Mouse (Mus musculus) liver, embryonic 11.5 days (tissue): ENCODE measurements around the gene Rin3. TPM values are rescaled to one million over a fixed set of nuclear protein-coding genes. Genes with fewer than 3 reads are reported as not detected.

Experiments
- ATAC-seq: fragments of 200-750 bp; cut with Nextera tagmentation; replicated peaks from 2 replicates; pipeline ENCODE4 v1.8.0; 2017; ENCODE audit warnings: moderate number of reproducible peaks, mild to moderate bottlenecking, moderate TSS enrichment, moderate library complexity; ENCODE audit not compliant: low FRiP score
- DNase-seq: peaks from one replicate; pipeline ENCODE4 v3.0.0-alpha.2; 2017; ENCODE audit warnings: low spot score
- H3K27ac ChIP-seq: fragments of 300-500 bp; sonication (generic); 2 replicates; pipeline ENCODE4 v1.5.1; 2014; ENCODE audit warnings: mild to moderate bottlenecking, low read depth, low read length, control low read depth
- H3K27me3 ChIP-seq: fragments of 300-500 bp; sonication (generic); replicated peaks from 2 replicates; pipeline ENCODE4 v1.6.1; 2014; ENCODE audit warnings: low read length, mixed read lengths; ENCODE audit not compliant: control insufficient read depth, insufficient read depth
- H3K36me3 ChIP-seq: fragments of 300-500 bp; sonication (generic); 2 replicates; pipeline ENCODE4 v1.6.1; 2014; ENCODE audit warnings: mild to moderate bottlenecking, low read length, moderate library complexity, mixed read lengths; ENCODE audit not compliant: control insufficient read depth, insufficient read depth
- H3K4me1 ChIP-seq: fragments of 300-500 bp; sonication (generic); replicated peaks from 2 replicates; pipeline ENCODE4 v1.6.1; 2014; ENCODE audit warnings: low read length, mixed read lengths; ENCODE audit not compliant: control insufficient read depth, insufficient read depth
- H3K4me2 ChIP-seq: fragments of 300-500 bp; sonication (generic); 2 replicates; pipeline ENCODE4 v1.6.1; 2014; ENCODE audit warnings: mild to moderate bottlenecking, control low read depth, moderate library complexity
- H3K4me3 ChIP-seq: fragments of 300-500 bp; sonication (generic); 2 replicates; pipeline ENCODE4 v1.5.1; 2014; ENCODE audit warnings: low read depth, low read length, control low read depth
- H3K9ac ChIP-seq: fragments of 300-500 bp; sonication (generic); 2 replicates; pipeline ENCODE4 v1.6.1; 2014; ENCODE audit warnings: low read depth, low read length, control low read depth
- H3K9me3 ChIP-seq: fragments of 300-500 bp; sonication (generic); 2 replicates; pipeline ENCODE4 v1.6.1; 2016; ENCODE audit warnings: low read length, inconsistent platforms, mixed read lengths; ENCODE audit not compliant: control insufficient read depth
- WGBS: fragments of 180-500 bp; shearing (Covaris S2); extraction: QIAGEN DNeasy Blood & Tissue Kit; methylation state at CpG from one replicate; pipeline ENCODE4 v1.1.7; 2014; 5-methylcytosine and 5-hydroxymethylcytosine counted together
- polyA plus RNA-seq: library from polyadenylated mRNA; unstranded; fragments of >200 nt; fragmentation: Nextera tagmentation; extraction: Ambion mirVana; gene quantifications from 2 replicates; pipeline ENCODE4 v1.2.1, GENCODE M21; 2014

The Rin3 gene
- polyA plus RNA-seq, 1 experiment from 2014 or later, result 12.9 TPM

GRCm38 (mm10) chr12:102340471-102340870 is 57.6 kb downstream of the Rin3 start:
- ATAC-seq, result no peak
- H3K36me3 ChIP-seq, result no peaks in the 10 kb centered on the region

GRCm38 (mm10) chr12:102342147-102342546 is 59.3 kb downstream of the Rin3 start:
- Histone ChIP-seq H3K36me3 (no peaks in the 10 kb centered on the region), H3K27me3 (no peaks in the 10 kb centered on the region), H3K4me1 (no peaks in the 10 kb centered on the region; the same call in 1 of the 2 replicates), H3K4me3 (no peak overlapping the region), H3K9ac (no peak overlapping the region), H3K27ac (no peak overlapping the region), H3K4me2 (no peak overlapping the region), H3K9me3 (no peaks in the 10 kb centered on the region)
- WGBS, result 62% methylated on average over 2 of the region's 2 CpGs
- DNase-seq (no peak), ATAC-seq (no peak)

More at GRCm38 (mm10) chr12:102340471-102340870, 57.6 kb downstream of the Rin3 start:
- H3K27me3 ChIP-seq, result no peaks in the 10 kb centered on the region
- H3K4me3 ChIP-seq, result no peak overlapping the region
- H3K9me3 ChIP-seq, result no peaks in the 10 kb centered on the region
- no peak for DNase-seq
- 89% methylated on average over 6 of the region's 6 CpGs for WGBS
- no peaks in the 10 kb centered on the region; the same call in 1 of the 2 replicates for H3K4me1 ChIP-seq
- no peak overlapping the region for H3K9ac ChIP-seq
- H3K27ac ChIP-seq, result no peak overlapping the region
- no peak overlapping the region for H3K4me2 ChIP-seq

- DNase-seq (no peak), ATAC-seq (no peak)
- Histone ChIP-seq H3K27me3 (no peaks in the 10 kb centered on the region), H3K9ac (no peak overlapping the region), H3K36me3 (no peaks in the 10 kb centered on the region), H3K4me3 (no peak overlapping the region), H3K4me1 (no peaks in the 10 kb centered on the region; the same call in 1 of the 2 replicates), H3K4me2 (no peak overlapping the region), H3K27ac (no peak overlapping the region), H3K9me3 (no peaks in the 10 kb centered on the region)
- 76% methylated on average over 3 of the region's 3 CpGs for WGBS
These were observed 59.8 kb downstream of the Rin3 start for GRCm38 (mm10) chr12:102342602-102343001.

GRCm38 (mm10) chr12:102345031-102345815 is 62.4 kb downstream of the Rin3 start:
- H3K4me3 ChIP-seq, result no peak overlapping the region
- H3K4me2 ChIP-seq, result no peak overlapping the region
- no peaks in the 10 kb centered on the region for H3K27me3 ChIP-seq
- DNase-seq (no peak), ATAC-seq (no peak)
- H3K9ac ChIP-seq, result no peak overlapping the region
- 72% methylated on average over 14 of the region's 14 CpGs for WGBS
- no peaks in the 10 kb centered on the region for H3K9me3 ChIP-seq
- H3K27ac ChIP-seq, result no peak overlapping the region
- H3K4me1 ChIP-seq, result no peaks in the 10 kb centered on the region; the same call in 1 of the 2 replicates
- no peaks in the 10 kb centered on the region for H3K36me3 ChIP-seq

- H3K9me3 ChIP-seq, result no peaks in the 10 kb centered on the region
- H3K9ac ChIP-seq, result no peak overlapping the region
- DNase-seq (no peak), ATAC-seq (no peak)
- H3K27ac ChIP-seq, result no peak overlapping the region
- H3K4me3 ChIP-seq, result no peak overlapping the region
- no peaks in the 10 kb centered on the region; the same call in 1 of the 2 replicates for H3K4me1 ChIP-seq
- H3K36me3 ChIP-seq, result no peaks in the 10 kb centered on the region
- WGBS, result 15% methylated on average over 1 of the region's 1 CpGs
- no peaks in the 10 kb centered on the region for H3K27me3 ChIP-seq
- H3K4me2 ChIP-seq, result no peak overlapping the region
These were observed 63.7 kb downstream of the Rin3 start for GRCm38 (mm10) chr12:102346507-102346906.

- no peak overlapping the region for H3K27ac ChIP-seq
These were observed 65.6 kb downstream of the Rin3 start for GRCm38 (mm10) chr12:102348447-102348846.

GRCm38 (mm10) chr12:102350997-102351396 is 68.1 kb downstream of the Rin3 start:
- H3K27me3 ChIP-seq, result no peaks in the 10 kb centered on the region
- H3K27ac ChIP-seq, result no peak overlapping the region
- ATAC-seq (no peak), DNase-seq (no peak)
- H3K9me3 ChIP-seq, result no peaks in the 10 kb centered on the region
- H3K36me3 ChIP-seq, result no peaks in the 10 kb centered on the region; the same call in 1 of the 2 replicates
- H3K4me1 ChIP-seq, result peaks cover 4% of the 10 kb centered on the region
- no peak overlapping the region for H3K9ac ChIP-seq
- WGBS, result 61% methylated on average over 1 of the region's 1 CpGs
- H3K4me3 ChIP-seq, result no peak overlapping the region
- no peak overlapping the region for H3K4me2 ChIP-seq

More at GRCm38 (mm10) chr12:102348447-102348846, 65.6 kb downstream of the Rin3 start:
- H3K36me3 ChIP-seq, result no peaks in the 10 kb centered on the region; the same call in 1 of the 2 replicates
- ATAC-seq (no peak), DNase-seq (no peak)
- H3K4me2 ChIP-seq, result no peak overlapping the region
- H3K9ac ChIP-seq, result no peak overlapping the region
- 93% methylated on average over 6 of the region's 6 CpGs for WGBS
- H3K4me1 ChIP-seq, result no peaks in the 10 kb centered on the region
- H3K9me3 ChIP-seq, result no peaks in the 10 kb centered on the region
- no peaks in the 10 kb centered on the region for H3K27me3 ChIP-seq
- H3K4me3 ChIP-seq, result no peak overlapping the region

GRCm38 (mm10) chr12:102354126-102354984 is 71.5 kb downstream of the Rin3 start:
- H3K36me3 ChIP-seq, result peaks cover 7% of the 10 kb centered on the region; the same call in 1 of the 2 replicates
- no peak for DNase-seq
- H3K4me1 ChIP-seq, result peaks cover 4% of the 10 kb centered on the region
- no peaks in the 10 kb centered on the region for H3K9me3 ChIP-seq
- H3K9ac ChIP-seq, result no peak overlapping the region
- ATAC-seq, result peak; percentile 62
- no peak overlapping the region for H3K4me3 ChIP-seq
- H3K4me2 ChIP-seq, result no peak overlapping the region
- no peak overlapping the region for H3K27ac ChIP-seq
- 48% methylated on average over 10 of the region's 10 CpGs for WGBS
- no peaks in the 10 kb centered on the region for H3K27me3 ChIP-seq
